Mouse (Mus musculus): ENCODE results near the gene Flad1. TPM values are rescaled to one million over a fixed set of nuclear protein-coding genes. Genes with fewer than 3 reads are reported as not detected.

Flad1 gene
- total RNA-seq, 2 experiments from 2014 or later: 44.4 TPM

DNA sequence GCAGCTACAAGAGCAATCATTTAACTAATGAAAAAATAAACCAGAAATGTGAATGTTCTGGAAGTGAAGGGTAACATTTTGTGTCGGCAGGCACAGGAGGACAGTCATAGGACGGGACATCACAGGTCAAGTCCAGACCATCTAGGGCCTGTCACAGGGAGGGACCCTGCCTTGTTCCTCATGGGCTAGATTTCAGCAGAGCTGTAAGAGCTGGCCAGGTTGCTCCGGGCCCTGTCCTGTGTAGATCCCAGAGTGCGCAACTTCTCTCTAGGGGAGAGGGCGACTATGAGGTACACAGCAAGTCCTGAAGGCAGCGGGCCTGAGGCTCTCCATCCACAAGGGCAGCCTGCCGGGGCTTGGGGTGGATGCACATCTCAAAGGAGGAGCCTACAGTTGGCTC lies 50.0 kb downstream of the Flad1 start, which contains the start of gene Dcst2:
TSS of gene Dcst2 (plus strand) at position 301 of the 400 bp plus-strand sequence.
- intact Hi-C loops (cut with DNase I): no loop called here
- DNase-seq: no peak

DNA sequence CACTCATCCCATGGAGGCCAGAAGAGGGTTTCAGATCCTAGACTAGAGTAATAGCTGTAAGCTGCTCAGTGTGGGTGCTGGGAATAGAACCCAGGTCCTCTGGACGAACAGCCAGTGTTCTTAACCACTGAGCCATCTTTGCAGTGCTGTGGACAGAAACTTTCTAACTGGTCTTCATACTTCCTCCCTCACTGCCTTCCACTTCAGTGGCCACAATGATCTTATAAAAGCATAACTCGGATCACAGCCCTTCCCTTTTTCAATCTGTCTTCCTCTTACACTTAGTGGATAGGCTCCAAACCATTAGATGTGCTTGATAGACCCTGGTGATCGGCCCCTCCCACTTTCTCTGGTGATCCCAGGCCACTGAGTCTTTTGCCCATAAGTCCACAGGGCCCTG lies 51.4 kb downstream of the Flad1 start:
- intact Hi-C loops (cut with DNase I): no loop called here
- no peak for DNase-seq

DNA sequence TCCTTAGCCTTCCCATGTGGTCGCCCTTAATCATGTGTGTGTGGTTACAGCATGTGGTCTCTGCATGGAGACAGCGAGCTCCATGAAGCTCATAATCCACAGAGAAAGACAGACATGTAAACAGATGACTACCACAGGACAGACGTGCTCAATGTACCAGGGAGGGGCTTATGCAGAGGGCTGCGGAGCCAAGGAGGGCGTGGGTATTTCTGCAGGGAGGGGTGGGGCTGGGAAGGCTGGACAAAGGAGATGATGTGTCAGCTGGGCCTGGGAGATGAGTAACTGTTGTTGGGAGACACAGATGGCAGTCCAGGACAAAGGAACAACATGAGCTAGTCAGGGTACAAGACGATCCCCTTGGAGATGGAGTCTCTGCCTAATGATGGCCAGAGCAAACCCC lies 52.0 kb downstream of the Flad1 start:
- intact Hi-C loops (cut with DNase I): no loop called here
- no peak for DNase-seq

DNA sequence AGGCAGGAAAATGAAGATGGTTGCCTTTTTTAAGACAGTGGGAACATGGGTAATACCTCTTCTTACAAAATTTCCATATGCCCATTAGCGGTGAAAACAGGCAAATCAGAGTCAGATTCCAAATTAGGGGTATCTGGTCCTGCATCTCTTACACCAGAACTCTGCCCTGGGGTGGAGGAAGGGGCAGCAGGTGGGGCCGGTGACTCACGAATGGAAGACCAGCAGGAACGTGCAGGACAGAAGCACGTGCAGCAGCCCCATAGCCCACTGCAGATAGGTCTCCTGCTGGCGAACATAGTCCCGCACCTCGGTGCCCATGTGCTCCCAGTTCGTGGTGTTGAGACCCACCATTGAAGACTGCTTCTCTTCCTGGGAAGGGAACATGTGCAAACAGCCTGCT lies 55.6 kb downstream of the Flad1 start:
- no peak for DNase-seq
- intact Hi-C loops (cut with DNase I): no loop called here

DNA sequence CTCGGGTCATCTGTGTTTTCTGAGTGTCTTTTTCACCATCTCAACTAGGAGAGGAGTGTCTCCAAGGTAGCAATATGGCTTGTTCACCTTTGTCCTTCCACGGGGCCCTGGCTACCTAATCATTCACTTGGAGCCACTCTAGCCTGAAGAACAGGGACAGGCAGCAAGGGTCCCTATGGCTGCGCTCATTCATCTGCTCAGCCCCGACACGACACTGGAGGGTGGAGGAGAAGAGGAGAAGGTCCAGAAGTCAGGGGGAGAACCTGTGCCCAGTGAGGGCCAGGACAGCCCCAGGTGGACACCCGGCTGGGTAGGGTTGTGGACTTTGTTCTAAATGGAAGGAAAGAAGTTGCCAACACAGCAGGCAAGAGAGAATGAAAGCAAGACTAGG lies 56.2 kb downstream of the Flad1 start:
- no peak for DNase-seq
- intact Hi-C loops (cut with DNase I): loop anchor here (1.0 to 2.0 kb wide), 2 partner anchors 23 to 37 kb away; no protein-coding TSS in a partner anchor

DNA sequence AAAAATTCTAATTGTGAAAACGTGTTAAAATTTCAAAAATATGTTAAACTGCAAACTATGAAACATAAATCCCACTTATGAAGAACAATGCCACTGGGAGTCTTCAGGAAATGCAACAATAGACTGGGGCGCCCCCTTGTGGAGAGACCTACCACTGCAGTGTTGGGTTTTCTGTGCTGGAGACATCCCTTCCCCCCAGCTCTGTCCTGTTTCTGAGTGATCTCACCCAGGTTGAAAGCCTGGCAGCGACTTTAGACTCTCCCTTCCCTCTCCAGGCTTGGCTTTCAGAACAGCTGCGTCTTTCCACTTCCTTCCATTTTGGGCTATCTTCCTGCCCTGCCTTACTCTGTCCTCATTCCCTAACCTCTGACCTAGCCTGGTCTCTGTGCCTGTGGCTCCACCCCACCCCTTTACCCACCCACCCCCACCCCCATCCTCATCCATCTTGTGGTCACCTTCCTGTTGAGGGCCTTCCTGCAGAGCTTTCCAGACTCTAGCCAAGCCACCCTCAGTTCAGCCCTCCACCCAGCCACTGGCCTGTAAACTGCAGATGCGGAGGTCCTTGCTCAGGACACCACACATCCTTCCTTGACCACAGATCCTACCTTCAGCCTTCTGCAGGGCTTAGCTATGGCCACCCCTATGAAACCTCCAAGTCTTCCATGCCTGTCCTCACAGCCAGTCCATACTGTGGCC lies 56.7 kb downstream of the Flad1 start:
- DNase-seq: peak; percentile 89 to 96
- intact Hi-C loops (cut with DNase I): loop anchor here (1.0 to 2.0 kb wide), 4 partner anchors 15 to 38 kb away; no protein-coding TSS in a partner anchor

DNA sequence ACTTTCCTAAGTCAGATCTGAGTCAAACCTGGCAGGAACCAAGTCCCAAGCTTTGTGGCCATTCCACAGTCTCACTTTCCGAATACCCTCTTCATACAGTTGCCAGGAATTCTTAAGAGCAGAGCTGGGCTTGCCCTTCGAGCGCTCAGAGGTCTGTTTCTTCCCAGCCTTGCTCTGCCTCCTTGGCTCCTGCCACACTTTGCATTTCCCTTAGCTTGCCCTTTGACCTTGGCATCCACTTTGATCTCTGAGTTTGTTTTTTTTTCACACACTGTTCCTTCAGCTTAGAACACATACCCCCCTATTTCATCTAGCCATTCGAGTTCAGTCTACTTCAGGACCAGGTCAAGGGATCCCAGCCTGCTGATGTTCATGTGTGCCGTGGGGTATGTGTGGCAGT lies 60.4 kb downstream of the Flad1 start:
- intact Hi-C loops (cut with DNase I): no loop called here
- no peak for DNase-seq

Other genes starting within 250 kb of the Flad1 start
- 10 to 100 TPM; 26.6 to 26.7 TPM for gene Clk2, start 247.1 kb downstream of the Flad1 start, total RNA-seq (2021)
- 10 to 100 TPM; 49.4 to 49.6 TPM for gene Scamp3, start 234.4 kb downstream of the Flad1 start, total RNA-seq (2021)
- gene Fam189b, start 228.7 kb downstream of the Flad1 start, total RNA-seq (2021): 1 to 10 TPM; 7.9 to 8.3 TPM
- 10 to 100 TPM; 24.2 to 24.7 TPM for gene Gba, start 208.9 kb downstream of the Flad1 start, total RNA-seq (2021)
- 10 to 100 TPM; 20.4 to 21.8 TPM for gene Thbs3, start 196.7 kb downstream of the Flad1 start, total RNA-seq (2021)
- gene Mtx1, start 184.8 kb downstream of the Flad1 start, total RNA-seq (2021): 10 to 100 TPM; 73.7 to 77.2 TPM
- under 1 TPM; 0.20 to 0.34 TPM for gene Muc1, start 182.8 kb downstream of the Flad1 start, total RNA-seq (2021)
- gene Krtcap2, start 165.9 kb downstream of the Flad1 start, total RNA-seq (2021): 10 to 100 TPM; 84.4 to 88.0 TPM
- gene Trim46, start 165.6 kb downstream of the Flad1 start, total RNA-seq (2021): 1 to 10 TPM in 1 of 2 experiments, under 1 TPM in 1; 0.77 to 1.1 TPM
- 10 to 100 TPM; 60.2 to 64.2 TPM for gene Dpm3, start 152.5 kb downstream of the Flad1 start, total RNA-seq (2021)
- 10 to 100 TPM; 29.3 to 31.3 TPM for gene Slc50a1, start 141.3 kb downstream of the Flad1 start, total RNA-seq (2021)
- 10 to 100 TPM; 48.8 to 57.5 TPM for gene Efna1, start 130.7 kb downstream of the Flad1 start, total RNA-seq (2021)
- under 1 TPM in 1 of 2 experiments, not detected in 1; 0.17 TPM for gene Efna3, start 88.9 kb downstream of the Flad1 start, total RNA-seq (2021)
- 1 to 10 TPM; 1.9 to 2.2 TPM for gene Efna4, start 73.8 kb downstream of the Flad1 start, total RNA-seq (2021)
- gene Adam15, start 61.9 kb downstream of the Flad1 start, total RNA-seq (2021): 100 to 1,000 TPM; 101 to 118 TPM
- gene Dcst2, start 49.9 kb downstream of the Flad1 start, total RNA-seq (2021): under 1 TPM in 1 of 2 experiments, not detected in 1; 0.26 TPM
- gene Dcst1, start 46.6 kb downstream of the Flad1 start, total RNA-seq (2021): under 1 TPM; 0.43 to 0.57 TPM
- 10 to 100 TPM; 20.2 to 25.6 TPM for gene Zbtb7b, start 17.1 kb downstream of the Flad1 start, total RNA-seq (2021)
- under 1 TPM in 1 of 2 experiments, not detected in 1; 0.64 TPM for gene Lenep, start 9.1 kb downstream of the Flad1 start, total RNA-seq (2021)
- 10 to 100 TPM; 26.6 to 26.9 TPM for gene Cks1b, start 6.5 kb upstream of the Flad1 start, total RNA-seq (2021)
- 10 to 100 TPM; 59.1 to 62.1 TPM for gene Shc1, start 6.6 kb upstream of the Flad1 start, total RNA-seq (2021)
- 10 to 100 TPM; 16.8 to 22.3 TPM for gene Pygo2, start 18.3 kb upstream of the Flad1 start, total RNA-seq (2021)
- 10 to 100 TPM; 66.5 to 66.8 TPM for gene Pbxip1, start 24.8 kb upstream of the Flad1 start, total RNA-seq (2021)
- gene Pmvk, start 42.7 kb upstream of the Flad1 start, total RNA-seq (2021): 10 to 100 TPM in 1 of 2 experiments, 1 to 10 TPM in 1; 8.9 to 12.1 TPM
- gene Kcnn3, start 108.3 kb upstream of the Flad1 start, total RNA-seq (2021): 1 to 10 TPM; 7.4 to 8.8 TPM

Data from heart, postnatal 10 days (tissue).